Mouse (Mus musculus) liver, embryonic 15.5 days (tissue): ENCODE results near the gene Sarnp. TPM values are rescaled to one million over a fixed set of nuclear protein-coding genes. Genes with fewer than 3 reads are reported as not detected.

Experiments
- ATAC-seq: fragments of 200-750 bp; cut with Nextera tagmentation; 2 replicates; pipeline ENCODE4 v1.8.0; 2017; ENCODE audit warnings: moderate number of reproducible peaks, mild to moderate bottlenecking, moderate library complexity; ENCODE audit not compliant: insufficient read depth
- H3K27ac ChIP-seq: fragments of 300-500 bp; sonication (generic); replicated peaks from 2 replicates; pipeline ENCODE4 v1.5.1; 2015; ENCODE audit warnings: mild to moderate bottlenecking, inconsistent platforms
- H3K27me3 ChIP-seq: fragments of 300-500 bp; sonication (generic); 2 replicates; pipeline ENCODE4 v1.6.1; 2015; ENCODE audit warnings: mild to moderate bottlenecking, inconsistent platforms
- H3K36me3 ChIP-seq: fragments of 300-500 bp; sonication (generic); replicated peaks from 2 replicates; pipeline ENCODE4 v1.6.1; 2015; ENCODE audit warnings: moderate library complexity, mild to moderate bottlenecking, inconsistent platforms
- H3K4me1 ChIP-seq: fragments of 300-500 bp; sonication (generic); replicated peaks from 2 replicates; pipeline ENCODE4 v1.6.1; 2015; ENCODE audit warnings: inconsistent platforms
- H3K4me2 ChIP-seq: fragments of 300-500 bp; sonication (generic); 2 replicates; pipeline ENCODE4 v1.6.1; 2015; ENCODE audit warnings: moderate library complexity, mild to moderate bottlenecking, inconsistent platforms
- H3K4me3 ChIP-seq: fragments of 300-500 bp; sonication (generic); replicated peaks from 2 replicates; pipeline ENCODE4 v1.5.1; 2015; ENCODE audit warnings: mild to moderate bottlenecking, inconsistent platforms
- H3K9ac ChIP-seq: fragments of 300-500 bp; sonication (generic); 2 replicates; pipeline ENCODE4 v1.6.1; 2015; ENCODE audit warnings: moderate library complexity, mild to moderate bottlenecking, inconsistent platforms
- H3K9me3 ChIP-seq: fragments of 300-500 bp; sonication (generic); replicated peaks from 2 replicates; pipeline ENCODE4 v1.6.1; 2016; ENCODE audit warnings: inconsistent platforms
- WGBS: fragments of 180-500 bp; shearing (Covaris S2); methylation state at CpG from one replicate; pipeline ENCODE4 v1.1.7; 2015; ENCODE audit warnings: mixed read lengths; ENCODE audit not compliant: insufficient replicate concordance; 5-methylcytosine and 5-hydroxymethylcytosine counted together
- polyA plus RNA-seq: library from polyadenylated mRNA; unstranded; fragments of >200 nt; fragmentation: Nextera tagmentation; extraction: Ambion mirVana; gene quantifications from 2 replicates; pipeline ENCODE4 v1.2.1, GENCODE M21; 2015

The Sarnp gene
- polyA plus RNA-seq, 1 experiment from 2014 or later, result 99.7 TPM

- peaks cover 19% of the 10 kb centered on the region for H3K27me3 ChIP-seq
- no peaks in the 10 kb centered on the region for H3K36me3 ChIP-seq
- no peak overlapping the region for H3K4me3 ChIP-seq
- no peak overlapping the region for H3K4me2 ChIP-seq
- no peaks in the 10 kb centered on the region for H3K9me3 ChIP-seq
- ATAC-seq, result no peak
- H3K4me1 ChIP-seq, result peaks cover 12% of the 10 kb centered on the region
- 71% methylated on average over 8 of the region's 8 CpGs for WGBS
- no peak overlapping the region for H3K9ac ChIP-seq
- no peak overlapping the region for H3K27ac ChIP-seq
Measured at GRCm38 (mm10) chr10:128798676-128799075, 18.5 kb upstream of the Sarnp start.

- H3K4me2 ChIP-seq, result no peak overlapping the region
- no peaks in the 10 kb centered on the region; the same call in 1 of the 2 replicates for H3K36me3 ChIP-seq
- H3K9me3 ChIP-seq, result no peaks in the 10 kb centered on the region
- no peak overlapping the region for H3K9ac ChIP-seq
- H3K4me1 ChIP-seq, result peaks cover 35% of the 10 kb centered on the region
- 77% methylated on average over 16 of the region's 16 CpGs for WGBS
- no peak for ATAC-seq
- no peak overlapping the region for H3K27ac ChIP-seq
- peaks cover 26% of the 10 kb centered on the region for H3K27me3 ChIP-seq
- no peak overlapping the region for H3K4me3 ChIP-seq
Measured at GRCm38 (mm10) chr10:128801981-128802495, 15.1 kb upstream of the Sarnp start.

GRCm38 (mm10) chr10:128802956-128803355 lies 14.2 kb upstream of the Sarnp start:
- Histone ChIP-seq H3K4me1 (peaks cover 44% of the 10 kb centered on the region), H3K27ac (no peak overlapping the region), H3K4me3 (no peak overlapping the region), H3K36me3 (peaks cover 2% of the 10 kb centered on the region; the same call in 1 of the 2 replicates), H3K4me2 (peak overlapping the region; percentile 97), H3K27me3 (peaks cover 26% of the 10 kb centered on the region), H3K9me3 (no peaks in the 10 kb centered on the region), H3K9ac (no peak overlapping the region)
- WGBS, result 56% methylated on average over 4 of the region's 4 CpGs
- ATAC-seq, result no peak

GRCm38 (mm10) chr10:128803361-128803760 lies 13.8 kb upstream of the Sarnp start:
- Histone ChIP-seq H3K9ac (no peak overlapping the region), H3K27me3 (peaks cover 26% of the 10 kb centered on the region), H3K9me3 (no peaks in the 10 kb centered on the region), H3K4me1 (peaks cover 48% of the 10 kb centered on the region), H3K4me3 (peak overlapping the region; percentile 78), H3K4me2 (peak overlapping the region; percentile 97), H3K27ac (peak overlapping the region; percentile 24; the same call in 1 of the 2 replicates), H3K36me3 (peaks cover 6% of the 10 kb centered on the region)
- WGBS, result 11% methylated on average over 6 of the region's 6 CpGs
- ATAC-seq, result no peak

- H3K27ac ChIP-seq, result peak within 1 kb of the TSS; percentile 90
- peaks cover 26% of the 10 kb centered on the region for H3K27me3 ChIP-seq
- peaks cover 10% of the 10 kb centered on the region for H3K36me3 ChIP-seq
- WGBS, result 2% methylated on average over 14 of the region's 14 CpGs
- no peaks in the 10 kb centered on the region for H3K9me3 ChIP-seq
- ATAC-seq, result no peak
- H3K4me2 ChIP-seq, result peak within 1 kb of the TSS; percentile 97
- peaks cover 52% of the 10 kb centered on the region for H3K4me1 ChIP-seq
- peak within 1 kb of the TSS; percentile 80 for H3K9ac ChIP-seq
- peak within 1 kb of the TSS; percentile 78 for H3K4me3 ChIP-seq
Measured at GRCm38 (mm10) chr10:128803771-128804270, 13.3 kb upstream of the Sarnp start, which contains the start of gene Dnajc14. Dnajc14 (plus strand) TSS chr10:128804062.

GRCm38 (mm10) chr10:128804271-128805091 lies 12.7 kb upstream of the Sarnp start, which contains the start of gene Tmem198b:
Tmem198b (minus strand) TSS chr10:128804370.
- H3K9me3 ChIP-seq, result no peaks in the 10 kb centered on the region
- peaks cover 58% of the 10 kb centered on the region for H3K4me1 ChIP-seq
- under 1% methylated on average over 28 of the region's 28 CpGs for WGBS
- peak within 1 kb of the TSS; percentile 78 for H3K4me3 ChIP-seq
- peak within 1 kb of the TSS; percentile 97 for H3K4me2 ChIP-seq
- peaks cover 26% of the 10 kb centered on the region for H3K27me3 ChIP-seq
- H3K27ac ChIP-seq, result peak within 1 kb of the TSS; percentile 90
- ATAC-seq, result peak; percentile 40
- H3K9ac ChIP-seq, result peak within 1 kb of the TSS; percentile 80
- H3K36me3 ChIP-seq, result peaks cover 14% of the 10 kb centered on the region

GRCm38 (mm10) chr10:128805092-128806000 lies 11.8 kb upstream of the Sarnp start:
- peak overlapping the region; percentile 78 for H3K4me3 ChIP-seq
- WGBS, result under 1% methylated on average over 68 of the region's 70 CpGs
- H3K9ac ChIP-seq, result peak overlapping the region; percentile 80
- peaks cover 26% of the 10 kb centered on the region for H3K27me3 ChIP-seq
- H3K27ac ChIP-seq, result peak overlapping the region; percentile 90
- peak; percentile 96 for ATAC-seq
- H3K36me3 ChIP-seq, result peaks cover 17% of the 10 kb centered on the region
- peak overlapping the region; percentile 97 for H3K4me2 ChIP-seq
- no peaks in the 10 kb centered on the region for H3K9me3 ChIP-seq
- peaks cover 60% of the 10 kb centered on the region for H3K4me1 ChIP-seq

GRCm38 (mm10) chr10:128806086-128806485 lies 11.0 kb upstream of the Sarnp start:
- peak overlapping the region; percentile 90 for H3K27ac ChIP-seq
- peak overlapping the region; percentile 80 for H3K9ac ChIP-seq
- peak overlapping the region; percentile 78 for H3K4me3 ChIP-seq
- H3K4me2 ChIP-seq, result peak overlapping the region; percentile 97
- ATAC-seq, result no peak
- WGBS, result 56% methylated on average over 6 of the region's 6 CpGs
- H3K9me3 ChIP-seq, result no peaks in the 10 kb centered on the region
- peaks cover 26% of the 10 kb centered on the region for H3K27me3 ChIP-seq
- peaks cover 17% of the 10 kb centered on the region for H3K36me3 ChIP-seq
- H3K4me1 ChIP-seq, result peaks cover 60% of the 10 kb centered on the region

GRCm38 (mm10) chr10:128807018-128807417 lies 10.1 kb upstream of the Sarnp start:
- Histone ChIP-seq H3K4me1 (peaks cover 60% of the 10 kb centered on the region), H3K27ac (no peak overlapping the region), H3K4me3 (peak overlapping the region; percentile 78)

GRCm38 (mm10) chr10:128820217-128820616 lies 3.1 kb downstream of the Sarnp start:
- Histone ChIP-seq H3K9ac (no peak overlapping the region), H3K36me3 (peaks cover 53% of the 10 kb centered on the region), H3K4me2 (peak overlapping the region; percentile 80)

More at GRCm38 (mm10) chr10:128807018-128807417, 10.1 kb upstream of the Sarnp start:
- H3K27me3 ChIP-seq, result peaks cover 21% of the 10 kb centered on the region
- peaks cover 17% of the 10 kb centered on the region for H3K36me3 ChIP-seq
- peak overlapping the region; percentile 97 for H3K4me2 ChIP-seq
- H3K9me3 ChIP-seq, result no peaks in the 10 kb centered on the region
- 80% methylated on average over 8 of the region's 8 CpGs for WGBS
- ATAC-seq, result no peak
- peak overlapping the region; percentile 80; the same call in 1 of the 2 replicates for H3K9ac ChIP-seq

More at GRCm38 (mm10) chr10:128820217-128820616, 3.1 kb downstream of the Sarnp start:
- 74% methylated on average over 4 of the region's 4 CpGs for WGBS
- Histone ChIP-seq H3K27me3 (no peaks in the 10 kb centered on the region), H3K27ac (no peak overlapping the region), H3K4me3 (peak overlapping the region; percentile 91), H3K9me3 (no peaks in the 10 kb centered on the region), H3K4me1 (peaks cover 31% of the 10 kb centered on the region)
- no peak for ATAC-seq
